Mouse (Mus musculus): ENCODE data around the gene Ksr2.
"Not testable (repeated sequence)": the region's sequence is repeated elsewhere in the genome, so short reads cannot be mapped to it uniquely, and the experiment has no call there.

The Ksr2 gene

GRCm38 (mm10) chr5:117413507-117414501, at the start of gene Ksr2:
Gene Ksr2 (plus strand): TSS chr5:117414000.
- in situ Hi-C loops (cut with MboI, MseI), result no loop called here

- in situ Hi-C loops (cut with MboI, MseI), result no loop called here
Measured at GRCm38 (mm10) chr5:117364821-117365220, 49.0 kb upstream of the Ksr2 start.

GRCm38 (mm10) chr5:117365904-117366561, 47.8 kb upstream of the Ksr2 start:
- in situ Hi-C loops (cut with MboI, MseI), result no loop called here

GRCm38 (mm10) chr5:117367206-117367605, 46.6 kb upstream of the Ksr2 start:
- in situ Hi-C loops (cut with MboI, MseI), result no loop called here

- in situ Hi-C loops (cut with MboI, MseI), result no loop called here
Measured at GRCm38 (mm10) chr5:117370592-117370991, 43.2 kb upstream of the Ksr2 start.

GRCm38 (mm10) chr5:117373418-117373817, 40.4 kb upstream of the Ksr2 start:
- in situ Hi-C loops (cut with MboI, MseI), result no loop called here

GRCm38 (mm10) chr5:117374372-117375049, 39.3 kb upstream of the Ksr2 start:
- in situ Hi-C loops (cut with MboI, MseI), result no loop called here

- in situ Hi-C loops (cut with MboI, MseI), result no loop called here
Measured at GRCm38 (mm10) chr5:117376331-117376761, 37.5 kb upstream of the Ksr2 start.

GRCm38 (mm10) chr5:117377731-117378130, 36.1 kb upstream of the Ksr2 start:
- in situ Hi-C loops (cut with MboI, MseI), result not testable (repeated sequence)

GRCm38 (mm10) chr5:117380199-117380598, 33.6 kb upstream of the Ksr2 start:
- in situ Hi-C loops (cut with MboI, MseI), result no loop called here

GRCm38 (mm10) chr5:117381785-117382184, 32.0 kb upstream of the Ksr2 start:
- in situ Hi-C loops (cut with MboI, MseI), result no loop called here

- in situ Hi-C loops (cut with MboI, MseI), result no loop called here
Measured at GRCm38 (mm10) chr5:117383198-117383597, 30.6 kb upstream of the Ksr2 start.

GRCm38 (mm10) chr5:117388296-117388751, 25.5 kb upstream of the Ksr2 start:
- in situ Hi-C loops (cut with MboI, MseI), result no loop called here

GRCm38 (mm10) chr5:117388877-117389276, 24.9 kb upstream of the Ksr2 start, which contains the start of gene Rfc5:
Gene Rfc5 (minus strand): TSS chr5:117389047.
- in situ Hi-C loops (cut with MboI, MseI), result no loop called here

GRCm38 (mm10) chr5:117390895-117391294, 22.9 kb upstream of the Ksr2 start:
- in situ Hi-C loops (cut with MboI, MseI), result no loop called here

- in situ Hi-C loops (cut with MboI, MseI), result loop anchor here (5.0 kb wide), 1 partner anchor 84 kb away; no protein-coding TSS in a partner anchor
Measured at GRCm38 (mm10) chr5:117395834-117396233, 18.0 kb upstream of the Ksr2 start.

GRCm38 (mm10) chr5:117396596-117397014, 17.2 kb upstream of the Ksr2 start:
- in situ Hi-C loops (cut with MboI, MseI), result loop anchor here (5.0 kb wide), 1 partner anchor 84 kb away; no protein-coding TSS in a partner anchor

- in situ Hi-C loops (cut with MboI, MseI), result loop anchor here (5.0 kb wide), 1 partner anchor 85 kb away; no protein-coding TSS in a partner anchor
Measured at GRCm38 (mm10) chr5:117397371-117397770, 16.4 kb upstream of the Ksr2 start.

GRCm38 (mm10) chr5:117398007-117398550, 15.7 kb upstream of the Ksr2 start:
- in situ Hi-C loops (cut with MboI, MseI), result loop anchor here (5.0 kb wide), 1 partner anchor 86 kb away; no protein-coding TSS in a partner anchor

- in situ Hi-C loops (cut with MboI, MseI), result loop anchor here (5.0 kb wide), 1 partner anchor 87 kb away; no protein-coding TSS in a partner anchor
Measured at GRCm38 (mm10) chr5:117399281-117399680, 14.5 kb upstream of the Ksr2 start.

GRCm38 (mm10) chr5:117403609-117404008, 10.2 kb upstream of the Ksr2 start:
- in situ Hi-C loops (cut with MboI, MseI), result no loop called here

Data from T-helper 1 cell (primary cell).